Mouse (Mus musculus) hindbrain, postnatal 0 days (tissue): ENCODE measurements around the gene Gm20518. TPM values are rescaled to one million over a fixed set of nuclear protein-coding genes. Genes with fewer than 3 reads are reported as not detected.

ENCODE experiments used
- ATAC-seq: fragments of 200-750 bp; cut with Nextera tagmentation; 2 replicates; pipeline ENCODE4 v1.8.0; 2017; ENCODE audit warnings: mild to moderate bottlenecking, moderate TSS enrichment, moderate library complexity
- DNase-seq: peaks from one replicate; pipeline ENCODE4 v3.0.0-alpha.2; 2015; ENCODE audit warnings: low spot score
- H3K27ac ChIP-seq: fragments of 300-500 bp; sonication (generic); 2 replicates; pipeline ENCODE4 v1.5.1; 2014; ENCODE audit warnings: mild to moderate bottlenecking
- H3K27me3 ChIP-seq: fragments of 300-500 bp; sonication (generic); 2 replicates; pipeline ENCODE4 v1.6.1; 2014; ENCODE audit warnings: low read length, mixed read lengths; ENCODE audit not compliant: insufficient read depth
- H3K36me3 ChIP-seq: fragments of 300-500 bp; sonication (generic); 2 replicates; pipeline ENCODE4 v1.6.1; 2014; ENCODE audit warnings: low read length, mixed read lengths; ENCODE audit not compliant: insufficient read depth
- H3K4me1 ChIP-seq: fragments of 300-500 bp; sonication (generic); 2 replicates; pipeline ENCODE4 v1.6.1; 2014; ENCODE audit warnings: antibody characterized with exemption, low read length, mixed read lengths; ENCODE audit not compliant: insufficient read depth
- H3K4me2 ChIP-seq: fragments of 300-500 bp; sonication (generic); 2 replicates; pipeline ENCODE4 v1.6.1; 2014; ENCODE audit warnings: low read depth, mild to moderate bottlenecking, low read length, moderate library complexity, mixed read lengths
- H3K4me3 ChIP-seq: fragments of 300-500 bp; sonication (generic); 2 replicates; pipeline ENCODE4 v1.5.1; 2014; ENCODE audit warnings: low read length
- H3K9ac ChIP-seq: fragments of 300-500 bp; sonication (generic); replicated peaks from 2 replicates; pipeline ENCODE4 v1.6.1; 2014; ENCODE audit warnings: mild to moderate bottlenecking, low read length, moderate library complexity, mixed read lengths
- H3K9me3 ChIP-seq: fragments of 300-500 bp; sonication (generic); 2 replicates; pipeline ENCODE4 v1.6.1; 2016; ENCODE audit warnings: low read length, mixed read lengths
- CTCF ChIP-seq: IDR thresholded peaks from 2 replicates; pipeline ENCODE4 v1.5.1; 2016; ENCODE audit warnings: antibody characterized with exemption, control low read depth, low read depth
- WGBS: fragments of 180-500 bp; shearing (Covaris S2); extraction: QIAGEN DNeasy Blood & Tissue Kit; methylation state at CpG from one replicate; pipeline ENCODE4 v1.1.7; 2014; 5-methylcytosine and 5-hydroxymethylcytosine counted together
- polyA plus RNA-seq: library from polyadenylated mRNA; unstranded; fragments of >200 nt; fragmentation: Nextera tagmentation; extraction: Ambion mirVana; gene quantifications from 2 replicates; pipeline ENCODE4 v1.2.1, GENCODE M21; 2015
- total RNA-seq: library from RNA; depleted of rRNA; stranded (reverse); fragments of >200 nt; gene quantifications from 2 replicates; pipeline ENCODE4 v1.2.3, GENCODE M21; 2014

Gm20518 gene
- total and polyA plus RNA-seq, 2 experiments from 2014 or later, result 0.20 to 0.42 TPM

GRCm38 (mm10) chr16:17851860-17852259 lies 39.6 kb downstream of the Gm20518 start:
- no peak overlapping the region for H3K4me3 ChIP-seq
- 86% methylated on average over 1 of the region's 1 CpGs for WGBS

GRCm38 (mm10) chr16:17851331-17851730 lies 40.1 kb downstream of the Gm20518 start:
- Histone ChIP-seq H3K4me1 (no peaks in the 10 kb centered on the region), H3K4me3 (no peak overlapping the region), H3K4me2 (no peak overlapping the region), H3K9ac (no peak overlapping the region), H3K27me3 (no peaks in the 10 kb centered on the region), H3K36me3 (peaks cover 55% of the 10 kb centered on the region), H3K27ac (no peak overlapping the region), H3K9me3 (no peaks in the 10 kb centered on the region)
- no peak for TF ChIP-seq CTCF
- 88% methylated on average over 5 of the region's 5 CpGs for WGBS
- DNase-seq, result no peak
- ATAC-seq, result no peak

More at GRCm38 (mm10) chr16:17851860-17852259, 39.6 kb downstream of the Gm20518 start:
- Histone ChIP-seq H3K4me2 (no peak overlapping the region), H3K4me1 (no peaks in the 10 kb centered on the region), H3K27me3 (no peaks in the 10 kb centered on the region), H3K9ac (no peak overlapping the region), H3K9me3 (no peaks in the 10 kb centered on the region), H3K27ac (no peak overlapping the region), H3K36me3 (peaks cover 55% of the 10 kb centered on the region)
- no peak for ATAC-seq
- DNase-seq, result peak; percentile 45
- TF ChIP-seq CTCF, result no peak

GRCm38 (mm10) chr16:17849486-17849885 lies 42.0 kb downstream of the Gm20518 start:
- peaks cover 60% of the 10 kb centered on the region for H3K36me3 ChIP-seq
- no peak overlapping the region for H3K9ac ChIP-seq
- ATAC-seq (no peak), DNase-seq (no peak)
- WGBS, result 86% methylated on average over 6 of the region's 6 CpGs
- no peak overlapping the region for H3K27ac ChIP-seq
- H3K9me3 ChIP-seq, result no peaks in the 10 kb centered on the region
- TF ChIP-seq CTCF, result no peak
- H3K4me1 ChIP-seq, result no peaks in the 10 kb centered on the region
- no peak overlapping the region for H3K4me3 ChIP-seq
- no peaks in the 10 kb centered on the region for H3K27me3 ChIP-seq
- no peak overlapping the region for H3K4me2 ChIP-seq

GRCm38 (mm10) chr16:17848928-17849327 lies 42.5 kb downstream of the Gm20518 start:
- 32% methylated on average over 1 of the region's 1 CpGs for WGBS
- no peaks in the 10 kb centered on the region for H3K27me3 ChIP-seq
- peak overlapping the region; percentile 8; the same call in 1 of the 2 replicates for H3K27ac ChIP-seq
- H3K4me1 ChIP-seq, result no peaks in the 10 kb centered on the region
- peak; percentile 66 for ATAC-seq
- H3K9ac ChIP-seq, result no peak overlapping the region
- peak; percentile 91 for TF ChIP-seq CTCF
- no peak overlapping the region for H3K4me2 ChIP-seq
- no peak overlapping the region for H3K4me3 ChIP-seq
- peak; percentile 92 for DNase-seq
- H3K9me3 ChIP-seq, result no peaks in the 10 kb centered on the region
- peaks cover 60% of the 10 kb centered on the region for H3K36me3 ChIP-seq

- TF ChIP-seq CTCF, result no peak
- no peak overlapping the region for H3K4me3 ChIP-seq
- no peak overlapping the region for H3K9ac ChIP-seq
- H3K9me3 ChIP-seq, result no peaks in the 10 kb centered on the region
- H3K4me2 ChIP-seq, result no peak overlapping the region
- peak overlapping the region; percentile 8; the same call in 1 of the 2 replicates for H3K27ac ChIP-seq
- ATAC-seq (no peak), DNase-seq (no peak)
- no peaks in the 10 kb centered on the region for H3K27me3 ChIP-seq
- H3K4me1 ChIP-seq, result no peaks in the 10 kb centered on the region
- peaks cover 60% of the 10 kb centered on the region for H3K36me3 ChIP-seq
- WGBS, result 93% methylated on average over 6 of the region's 6 CpGs
Observed at GRCm38 (mm10) chr16:17848431-17848830, 43.0 kb downstream of the Gm20518 start.

- Histone ChIP-seq H3K9me3 (no peaks in the 10 kb centered on the region), H3K4me3 (no peak overlapping the region), H3K4me2 (no peak overlapping the region), H3K27ac (no peak overlapping the region), H3K36me3 (peaks cover 65% of the 10 kb centered on the region), H3K4me1 (no peaks in the 10 kb centered on the region), H3K9ac (no peak overlapping the region), H3K27me3 (no peaks in the 10 kb centered on the region)
- no peak for TF ChIP-seq CTCF
- WGBS, result 72% methylated on average over 10 of the region's 10 CpGs
- ATAC-seq (no peak), DNase-seq (no peak)
Observed at GRCm38 (mm10) chr16:17843701-17844365, 47.6 kb downstream of the Gm20518 start.

GRCm38 (mm10) chr16:17842437-17842836 lies 49.0 kb downstream of the Gm20518 start:
- H3K9ac ChIP-seq, result no peak overlapping the region
- no peak for DNase-seq
- no peaks in the 10 kb centered on the region for H3K9me3 ChIP-seq
- no peak for TF ChIP-seq CTCF
- H3K4me2 ChIP-seq, result no peak overlapping the region
- H3K36me3 ChIP-seq, result peaks cover 65% of the 10 kb centered on the region
- H3K4me3 ChIP-seq, result no peak overlapping the region
- 93% methylated on average over 7 of the region's 7 CpGs for WGBS
- H3K27ac ChIP-seq, result no peak overlapping the region
- H3K27me3 ChIP-seq, result no peaks in the 10 kb centered on the region
- ATAC-seq, result no peak
- H3K4me1 ChIP-seq, result no peaks in the 10 kb centered on the region
